Mouse (Mus musculus): ENCODE measurements around the gene Tmem158. TPM values are rescaled to one million over a fixed set of nuclear protein-coding genes. Genes with fewer than 3 reads are reported as not detected.

The Tmem158 gene
- polyA plus RNA-seq, 1 experiment from 2014 or later = 7.4 TPM

GRCm38 (mm10) chr9:123259896-123260610 lies 511 bp downstream of the Tmem158 start:
- WGBS = under 1% methylated on average over 90 of the region's 92 CpGs
- no peaks in the 10 kb centered on the region for H3K9me3 ChIP-seq (replicated peaks; ENCODE audit: control insufficient read depth, low read length)
- H3K4me2 ChIP-seq (ENCODE audit: low read depth, low read length) = peak overlapping the region; percentile 98
- peaks cover 23% of the 10 kb centered on the region for H3K27me3 ChIP-seq (ENCODE audit: control insufficient read depth, insufficient read depth, low read length)
- H3K4me1 ChIP-seq (ENCODE audit: control insufficient read depth, insufficient read depth, low read length) = peaks cover 4% of the 10 kb centered on the region; the same call in 1 of the 2 replicates
- H3K9ac ChIP-seq (ENCODE audit: low read length) = peak overlapping the region; percentile 74
- ATAC-seq (replicated peaks; ENCODE audit: extremely low read depth, insufficient read depth, low FRiP score) = peak; percentile 76
- H3K27ac ChIP-seq (ENCODE audit: low read length) = no peak overlapping the region
- H3K4me3 ChIP-seq (ENCODE audit: low read length) = peak overlapping the region; percentile 75
- H3K36me3 ChIP-seq (ENCODE audit: control insufficient read depth, insufficient read depth) = no peaks in the 10 kb centered on the region

GRCm38 (mm10) chr9:123259461-123259895 lies 1.1 kb downstream of the Tmem158 start:
- peaks cover 23% of the 10 kb centered on the region for H3K27me3 ChIP-seq (ENCODE audit: control insufficient read depth, insufficient read depth, low read length)
- no peaks in the 10 kb centered on the region for H3K36me3 ChIP-seq (ENCODE audit: control insufficient read depth, insufficient read depth)
- H3K4me2 ChIP-seq (ENCODE audit: low read depth, low read length) = peak overlapping the region; percentile 98
- peak overlapping the region; percentile 74 for H3K9ac ChIP-seq (ENCODE audit: low read length)
- ATAC-seq (replicated peaks; ENCODE audit: extremely low read depth, insufficient read depth, low FRiP score) = no peak; the same call in 1 of the 2 replicates
- peaks cover 4% of the 10 kb centered on the region; the same call in 1 of the 2 replicates for H3K4me1 ChIP-seq (ENCODE audit: control insufficient read depth, insufficient read depth, low read length)
- H3K4me3 ChIP-seq (ENCODE audit: low read length) = peak overlapping the region; percentile 75
- H3K9me3 ChIP-seq (replicated peaks; ENCODE audit: control insufficient read depth, low read length) = no peaks in the 10 kb centered on the region
- no peak overlapping the region for H3K27ac ChIP-seq (ENCODE audit: low read length)
- 1% methylated on average over 45 of the region's 45 CpGs for WGBS

- Histone ChIP-seq H3K27me3 (ENCODE audit: control insufficient read depth, insufficient read depth, low read length) (peaks cover 23% of the 10 kb centered on the region), H3K9ac (ENCODE audit: low read length) (no peak overlapping the region), H3K4me3 (ENCODE audit: low read length) (no peak overlapping the region), H3K4me1 (ENCODE audit: control insufficient read depth, insufficient read depth, low read length) (peaks cover 4% of the 10 kb centered on the region; the same call in 1 of the 2 replicates), H3K36me3 (ENCODE audit: control insufficient read depth, insufficient read depth) (no peaks in the 10 kb centered on the region), H3K27ac (ENCODE audit: low read length) (no peak overlapping the region), H3K4me2 (ENCODE audit: low read depth, low read length) (peak overlapping the region; percentile 10; the same call in 1 of the 2 replicates), H3K9me3 (replicated peaks; ENCODE audit: control insufficient read depth, low read length) (no peaks in the 10 kb centered on the region)
- WGBS = 45% methylated on average over 10 of the region's 10 CpGs
- no peak for ATAC-seq (replicated peaks; ENCODE audit: extremely low read depth, insufficient read depth, low FRiP score)
Observed at GRCm38 (mm10) chr9:123258796-123259195, 1.8 kb downstream of the Tmem158 start.

GRCm38 (mm10) chr9:123255736-123256135 lies 4.8 kb downstream of the Tmem158 start:
- no peak overlapping the region for H3K9ac ChIP-seq (ENCODE audit: low read length)
- H3K4me1 ChIP-seq (ENCODE audit: control insufficient read depth, insufficient read depth, low read length) = no peaks in the 10 kb centered on the region; the same call in 1 of the 2 replicates
- H3K27me3 ChIP-seq (ENCODE audit: control insufficient read depth, insufficient read depth, low read length) = peaks cover 19% of the 10 kb centered on the region
- H3K4me3 ChIP-seq (ENCODE audit: low read length) = no peak overlapping the region
- no peaks in the 10 kb centered on the region for H3K36me3 ChIP-seq (ENCODE audit: control insufficient read depth, insufficient read depth)
- whole genome bisulfite sequencing = 77% methylated on average over 3 of the region's 3 CpGs
- H3K27ac ChIP-seq (ENCODE audit: low read length) = no peak overlapping the region
- H3K4me2 ChIP-seq (ENCODE audit: low read depth, low read length) = no peak overlapping the region
- no peaks in the 10 kb centered on the region for H3K9me3 ChIP-seq (replicated peaks; ENCODE audit: control insufficient read depth, low read length)
- ATAC-seq (replicated peaks; ENCODE audit: extremely low read depth, insufficient read depth, low FRiP score) = no peak

- no peaks in the 10 kb centered on the region for H3K9me3 ChIP-seq (replicated peaks; ENCODE audit: control insufficient read depth, low read length)
- no peaks in the 10 kb centered on the region for H3K27me3 ChIP-seq (ENCODE audit: control insufficient read depth, insufficient read depth, low read length)
- no peak overlapping the region for H3K27ac ChIP-seq (ENCODE audit: low read length)
- H3K9ac ChIP-seq (ENCODE audit: low read length) = no peak overlapping the region
- no peak for ATAC-seq (replicated peaks; ENCODE audit: extremely low read depth, insufficient read depth, low FRiP score)
- no peak overlapping the region for H3K4me2 ChIP-seq (ENCODE audit: low read depth, low read length)
- H3K4me1 ChIP-seq (ENCODE audit: control insufficient read depth, insufficient read depth, low read length) = no peaks in the 10 kb centered on the region
- 63% methylated on average over 1 of the region's 1 CpGs for WGBS
- no peaks in the 10 kb centered on the region for H3K36me3 ChIP-seq (ENCODE audit: control insufficient read depth, insufficient read depth)
- H3K4me3 ChIP-seq (ENCODE audit: low read length) = no peak overlapping the region
Observed at GRCm38 (mm10) chr9:123247992-123248391, 12.6 kb downstream of the Tmem158 start.

- no peak for ATAC-seq (replicated peaks; ENCODE audit: extremely low read depth, insufficient read depth, low FRiP score)
- Histone ChIP-seq H3K4me2 (ENCODE audit: low read depth, low read length) (no peak overlapping the region), H3K4me3 (ENCODE audit: low read length) (no peak overlapping the region), H3K9me3 (replicated peaks; ENCODE audit: control insufficient read depth, low read length) (no peaks in the 10 kb centered on the region), H3K36me3 (ENCODE audit: control insufficient read depth, insufficient read depth) (no peaks in the 10 kb centered on the region), H3K4me1 (ENCODE audit: control insufficient read depth, insufficient read depth, low read length) (no peaks in the 10 kb centered on the region), H3K27ac (ENCODE audit: low read length) (no peak overlapping the region), H3K9ac (ENCODE audit: low read length) (no peak overlapping the region), H3K27me3 (ENCODE audit: control insufficient read depth, insufficient read depth, low read length) (no peaks in the 10 kb centered on the region)
- WGBS = 77% methylated on average over 4 of the region's 4 CpGs
Observed at GRCm38 (mm10) chr9:123245146-123245545, 15.4 kb downstream of the Tmem158 start.

GRCm38 (mm10) chr9:123243988-123244387 lies 16.6 kb downstream of the Tmem158 start:
- Histone ChIP-seq H3K4me3 (ENCODE audit: low read length) (no peak overlapping the region), H3K9ac (ENCODE audit: low read length) (no peak overlapping the region), H3K4me1 (ENCODE audit: control insufficient read depth, insufficient read depth, low read length) (no peaks in the 10 kb centered on the region), H3K27ac (ENCODE audit: low read length) (no peak overlapping the region), H3K27me3 (ENCODE audit: control insufficient read depth, insufficient read depth, low read length) (no peaks in the 10 kb centered on the region), H3K4me2 (ENCODE audit: low read depth, low read length) (no peak overlapping the region), H3K36me3 (ENCODE audit: control insufficient read depth, insufficient read depth) (no peaks in the 10 kb centered on the region), H3K9me3 (replicated peaks; ENCODE audit: control insufficient read depth, low read length) (no peaks in the 10 kb centered on the region)
- no peak for ATAC-seq (replicated peaks; ENCODE audit: extremely low read depth, insufficient read depth, low FRiP score)
- WGBS = 41% methylated on average over 10 of the region's 10 CpGs

GRCm38 (mm10) chr9:123241191-123241590 lies 19.4 kb downstream of the Tmem158 start:
- Histone ChIP-seq H3K9ac (ENCODE audit: low read length) (no peak overlapping the region), H3K4me1 (ENCODE audit: control insufficient read depth, insufficient read depth, low read length) (peaks cover 5% of the 10 kb centered on the region; the same call in 1 of the 2 replicates), H3K4me2 (ENCODE audit: low read depth, low read length) (no peak overlapping the region), H3K4me3 (ENCODE audit: low read length) (no peak overlapping the region), H3K27me3 (ENCODE audit: control insufficient read depth, insufficient read depth, low read length) (no peaks in the 10 kb centered on the region), H3K9me3 (replicated peaks; ENCODE audit: control insufficient read depth, low read length) (no peaks in the 10 kb centered on the region), H3K27ac (ENCODE audit: low read length) (no peak overlapping the region), H3K36me3 (ENCODE audit: control insufficient read depth, insufficient read depth) (no peaks in the 10 kb centered on the region)
- ATAC-seq (replicated peaks; ENCODE audit: extremely low read depth, insufficient read depth, low FRiP score) = no peak
- 91% methylated on average over 5 of the region's 5 CpGs for WGBS

GRCm38 (mm10) chr9:123240751-123241150 lies 19.8 kb downstream of the Tmem158 start:
- peaks cover 5% of the 10 kb centered on the region; the same call in 1 of the 2 replicates for H3K4me1 ChIP-seq (ENCODE audit: control insufficient read depth, insufficient read depth, low read length)
- no peak overlapping the region for H3K4me2 ChIP-seq (ENCODE audit: low read depth, low read length)
- H3K36me3 ChIP-seq (ENCODE audit: control insufficient read depth, insufficient read depth) = no peaks in the 10 kb centered on the region
- H3K9me3 ChIP-seq (replicated peaks; ENCODE audit: control insufficient read depth, low read length) = no peaks in the 10 kb centered on the region
- no peaks in the 10 kb centered on the region for H3K27me3 ChIP-seq (ENCODE audit: control insufficient read depth, insufficient read depth, low read length)
- no peak overlapping the region for H3K4me3 ChIP-seq (ENCODE audit: low read length)
- no peak for ATAC-seq (replicated peaks; ENCODE audit: extremely low read depth, insufficient read depth, low FRiP score)
- 90% methylated on average over 2 of the region's 2 CpGs for WGBS
- H3K9ac ChIP-seq (ENCODE audit: low read length) = no peak overlapping the region
- H3K27ac ChIP-seq (ENCODE audit: low read length) = no peak overlapping the region
